Mouse (Mus musculus) lung, postnatal 14 days (tissue): ENCODE data around the gene Olfr1036.
"Not testable (repeated sequence)": the region's sequence is repeated elsewhere in the genome, so short reads cannot be mapped to it uniquely, and the experiment has no call there.

Experiments used
- DNase-seq: peaks from one replicate; pipeline ENCODE4 v3.0.0; 2021

Olfr1036 gene

GRCm38 (mm10) chr2:86073692-86074091 lies at the start of gene Olfr1036:
Gene Olfr1036 (plus strand): TSS chr2:86073992.
- DNase-seq: not testable (repeated sequence)

- no peak for DNase-seq
Observed at GRCm38 (mm10) chr2:86045561-86045960, 28.2 kb upstream of the Olfr1036 start, which contains the start of gene Olfr1034. Gene Olfr1034 (plus strand): TSS chr2:86045861.

GRCm38 (mm10) chr2:86050777-86051176 lies 23.0 kb upstream of the Olfr1036 start:
- not testable (repeated sequence) for DNase-seq

GRCm38 (mm10) chr2:86063766-86064165 lies 10.0 kb upstream of the Olfr1036 start:
- DNase-seq: not testable (repeated sequence)

GRCm38 (mm10) chr2:86070189-86070588 lies 3.6 kb upstream of the Olfr1036 start:
- DNase-seq: no peak

GRCm38 (mm10) chr2:86080478-86080877 lies 6.7 kb downstream of the Olfr1036 start:
- DNase-seq: not testable (repeated sequence)

GRCm38 (mm10) chr2:86087285-86087684 lies 13.5 kb downstream of the Olfr1036 start, which contains the start of gene Olfr1037:
Gene Olfr1037 (minus strand): TSS chr2:86087385.
- no peak for DNase-seq
